Mouse (Mus musculus): ENCODE measurements around the gene Gm6169. TPM values are rescaled to one million over a fixed set of nuclear protein-coding genes. Genes with fewer than 3 reads are reported as not detected.
A peak's percentile ranks its signal among the peaks of the same experiment; 100 is the strongest.

The Gm6169 gene
- total and polyA plus RNA-seq, 3 experiments, result 3.9 to 17.6 (median 4.4) TPM

GRCm38 (mm10) chr13:97145834-97146233, 46.8 kb upstream of the Gm6169 start:
- Histone ChIP-seq H3K9ac (ENCODE audit: insufficient read depth, low read depth) (no peak overlapping the region), H3K4me2 (ENCODE audit: insufficient read depth, low read depth, poor library complexity, severe bottlenecking) (no peak overlapping the region), H3K27ac (ENCODE audit: insufficient read depth, low read depth) (no peak overlapping the region), H3K4me3 (replicated peaks in 1 of 3; ENCODE audit: low read depth in 2 of 3, low read length in 2 of 3, poor library complexity in 1 of 3) (no peak overlapping the region), H3K36me3 (replicated peaks in 1 of 2; ENCODE audit: control insufficient read depth in 1 of 2, insufficient read depth in 1 of 2, low read length in 1 of 2) (peaks cover 51 to 73% of the 10 kb centered on the region in 2 experiments), H3K79me2 (replicated peaks; ENCODE audit: control insufficient read depth, extremely low read depth, insufficient read depth, poor library complexity, severe bottlenecking) (0 out of 2 replicates have a peak, but pooled peaks cover under 1% of the 10 kb centered on the region), H3K4me1 (ENCODE audit: control insufficient read depth in 1 of 2, insufficient read depth in 2 of 2) (peaks cover 0 to under 1% of the 10 kb centered on the region in 2 experiments; a peak in 1 of 4 replicates), H3K27me3 (replicated peaks) (no peaks in the 10 kb centered on the region), H3K9me3 (replicated peaks; ENCODE audit: low read length) (no peaks in the 10 kb centered on the region)
- in situ Hi-C loops (cut with MboI; ENCODE audit: low pct_ligation_motif_present, low pct_unique_long_range_greater_than_20kb, low sequenced_read_pairs) (no loop called here), dilution Hi-C loops (cut with MboI; ENCODE audit: extremely low pct_ligation_motif_present, extremely low pct_unique_long_range_greater_than_20kb, low sequenced_read_pairs) (no loop called here)
- TF ChIP-seq UBTF (IDR thresholded peaks at IDR 0.05; ENCODE audit: low read depth, low read length), result no peak
- TF ChIP-seq SMC3 (IDR thresholded peaks at IDR 0.05; ENCODE audit: low read depth, low read length), result peak; percentile 10; the same call in 1 of the 2 replicates
- no peak for TF ChIP-seq PAX5 (IDR thresholded peaks at IDR 0.05; ENCODE audit: low read length)
- no peak for TF ChIP-seq NELFE (IDR thresholded peaks at IDR 0.05; ENCODE audit: low read depth, low read length)
- no peak for TF ChIP-seq SIN3A (IDR thresholded peaks at IDR 0.05; ENCODE audit: low read length)
- TF ChIP-seq KAT2A (IDR thresholded peaks at IDR 0.05; ENCODE audit: insufficient replicate concordance, low read length), result no peak
- TF ChIP-seq TBP (conservative IDR thresholded peaks at IDR 0.05; ENCODE audit: low read depth, low read length), result no peak
- no peak for TF ChIP-seq RCOR1 (conservative IDR thresholded peaks at IDR 0.05; ENCODE audit: low read depth, low read length)
- peak; percentile 15 for TF ChIP-seq RAD21 (IDR thresholded peaks at IDR 0.05; ENCODE audit: low read depth, low read length)
- TF ChIP-seq ZC3H11A (IDR thresholded peaks at IDR 0.05; ENCODE audit: low read depth, low read length), result no peak
- TF ChIP-seq CTCF (conservative IDR thresholded peaks at IDR 0.05 in 1 of 2, IDR thresholded peaks at IDR 0.05 in 1 of 2; ENCODE audit: low read depth in 2 of 2, low read length in 2 of 2), result peak; percentile 54 to 71
- TF ChIP-seq JUND (conservative IDR thresholded peaks at IDR 0.05; ENCODE audit: low read depth, low read length), result no peak
- no peak for TF ChIP-seq HCFC1 (IDR thresholded peaks at IDR 0.05; ENCODE audit: low read depth, low read length)
- no peak for TF ChIP-seq EP300 (IDR thresholded peaks at IDR 0.05; ENCODE audit: low read length)
- TF ChIP-seq MYC (IDR thresholded peaks at IDR 0.05; ENCODE audit: low read depth, low read length), result peak; percentile 61; the same call in 1 of the 2 replicates
- TF ChIP-seq ETS1 (conservative IDR thresholded peaks at IDR 0.05; ENCODE audit: low read depth, low read length), result no peak
- TF ChIP-seq BHLHE40 (IDR thresholded peaks at IDR 0.05; ENCODE audit: low read depth, low read length), result no peak
- no peak for TF ChIP-seq POLR2AphosphoS2 (IDR thresholded peaks at IDR 0.05; ENCODE audit: low read depth, low read length)
- TF ChIP-seq CHD1 (IDR thresholded peaks at IDR 0.05; ENCODE audit: low read depth, low read length), result no peak
- peak; percentile 67 for DNase-seq (ENCODE audit: extremely low read depth)

- Histone ChIP-seq H3K36me3 (replicated peaks in 1 of 2; ENCODE audit: control insufficient read depth in 1 of 2, insufficient read depth in 1 of 2, low read length in 1 of 2) (peaks cover 25 to 53% of the 10 kb centered on the region in 2 experiments), H3K4me3 (replicated peaks in 1 of 3; ENCODE audit: low read depth in 2 of 3, low read length in 2 of 3, poor library complexity in 1 of 3) (no peak overlapping the region), H3K9me3 (replicated peaks; ENCODE audit: low read length) (no peaks in the 10 kb centered on the region), H3K9ac (ENCODE audit: insufficient read depth, low read depth) (no peak overlapping the region), H3K4me1 (ENCODE audit: control insufficient read depth in 1 of 2, insufficient read depth in 2 of 2) (peaks cover 0 to 20% of the 10 kb centered on the region in 2 experiments; a peak in 2 of 4 replicates), H3K4me2 (ENCODE audit: insufficient read depth, low read depth, poor library complexity, severe bottlenecking) (no peak overlapping the region), H3K27me3 (replicated peaks) (no peaks in the 10 kb centered on the region), H3K27ac (ENCODE audit: insufficient read depth, low read depth) (no peak overlapping the region), H3K79me2 (replicated peaks; ENCODE audit: control insufficient read depth, extremely low read depth, insufficient read depth, poor library complexity, severe bottlenecking) (peaks cover 22% of the 10 kb centered on the region)
- in situ Hi-C loops (cut with MboI; ENCODE audit: low pct_ligation_motif_present, low pct_unique_long_range_greater_than_20kb, low sequenced_read_pairs) (no loop called here), dilution Hi-C loops (cut with MboI; ENCODE audit: extremely low pct_ligation_motif_present, extremely low pct_unique_long_range_greater_than_20kb, low sequenced_read_pairs) (no loop called here)
- no peak for DNase-seq (ENCODE audit: extremely low read depth)
- TF ChIP-seq CHD1 (IDR thresholded peaks at IDR 0.05; ENCODE audit: low read depth, low read length) (no peak), POLR2A (IDR thresholded peaks at IDR 0.05; ENCODE audit: low read depth, low read length) (no peak), GABPA (IDR thresholded peaks at IDR 0.05; ENCODE audit: insufficient replicate concordance, low read depth, low read length) (no peak), HCFC1 (IDR thresholded peaks at IDR 0.05; ENCODE audit: low read depth, low read length) (no peak), SMC3 (IDR thresholded peaks at IDR 0.05; ENCODE audit: low read depth, low read length) (no peak), ELF1 (IDR thresholded peaks at IDR 0.05; ENCODE audit: low read depth, low read length) (no peak), KAT2A (IDR thresholded peaks at IDR 0.05; ENCODE audit: insufficient replicate concordance, low read length) (no peak), JUND (conservative IDR thresholded peaks at IDR 0.05; ENCODE audit: low read depth, low read length) (no peak), NRF1 (IDR thresholded peaks at IDR 0.05; ENCODE audit: low read depth, low read length) (no peak), MYC (IDR thresholded peaks at IDR 0.05; ENCODE audit: low read depth, low read length) (no peak), ZNF384 (IDR thresholded peaks at IDR 0.05; ENCODE audit: low read depth, low read length) (no peak), CTCF (conservative IDR thresholded peaks at IDR 0.05 in 1 of 2, IDR thresholded peaks at IDR 0.05 in 1 of 2; ENCODE audit: low read depth in 2 of 2, low read length in 2 of 2) (no peak), SIN3A (IDR thresholded peaks at IDR 0.05; ENCODE audit: low read length) (no peak), MAFK (IDR thresholded peaks at IDR 0.05; ENCODE audit: insufficient replicate concordance, low read length) (no peak), MAZ (IDR thresholded peaks at IDR 0.05; ENCODE audit: low read depth, low read length) (no peak), USF1 (IDR thresholded peaks at IDR 0.05; ENCODE audit: low read depth, low read length) (no peak), UBTF (IDR thresholded peaks at IDR 0.05; ENCODE audit: low read depth, low read length) (no peak), PAX5 (IDR thresholded peaks at IDR 0.05; ENCODE audit: low read length) (no peak), CHD2 (IDR thresholded peaks at IDR 0.05; ENCODE audit: low read length) (no peak), TCF12 (IDR thresholded peaks at IDR 0.05; ENCODE audit: low read depth, low read length) (no peak)
Observed at GRCm38 (mm10) chr13:97142321-97142720, 43.3 kb upstream of the Gm6169 start.

Data from CH12.LX (cell line).